Mouse (Mus musculus) hindbrain, postnatal 0 days (tissue): ENCODE measurements around the gene Gpr162. TPM values are rescaled to one million over a fixed set of nuclear protein-coding genes. Genes with fewer than 3 reads are reported as not detected.
"Not testable (repeated sequence)": the region's sequence is repeated elsewhere in the genome, so short reads cannot be mapped to it uniquely, and the experiment has no call there.

Experiments used
- ATAC-seq: fragments of 200-750 bp; cut with Nextera tagmentation; 2 replicates; pipeline ENCODE4 v1.8.0; 2017; ENCODE audit warnings: mild to moderate bottlenecking, moderate TSS enrichment, moderate library complexity
- DNase-seq: peaks from one replicate; pipeline ENCODE4 v3.0.0-alpha.2; 2015; ENCODE audit warnings: low spot score
- H3K27ac ChIP-seq: fragments of 300-500 bp; sonication (generic); 2 replicates; pipeline ENCODE4 v1.5.1; 2014; ENCODE audit warnings: mild to moderate bottlenecking
- H3K27me3 ChIP-seq: fragments of 300-500 bp; sonication (generic); 2 replicates; pipeline ENCODE4 v1.6.1; 2014; ENCODE audit warnings: low read length, mixed read lengths; ENCODE audit not compliant: insufficient read depth
- H3K36me3 ChIP-seq: fragments of 300-500 bp; sonication (generic); 2 replicates; pipeline ENCODE4 v1.6.1; 2014; ENCODE audit warnings: low read length, mixed read lengths; ENCODE audit not compliant: insufficient read depth
- H3K4me1 ChIP-seq: fragments of 300-500 bp; sonication (generic); 2 replicates; pipeline ENCODE4 v1.6.1; 2014; ENCODE audit warnings: antibody characterized with exemption, low read length, mixed read lengths; ENCODE audit not compliant: insufficient read depth
- H3K4me2 ChIP-seq: fragments of 300-500 bp; sonication (generic); 2 replicates; pipeline ENCODE4 v1.6.1; 2014; ENCODE audit warnings: low read depth, mild to moderate bottlenecking, low read length, moderate library complexity, mixed read lengths
- H3K4me3 ChIP-seq: fragments of 300-500 bp; sonication (generic); 2 replicates; pipeline ENCODE4 v1.5.1; 2014; ENCODE audit warnings: low read length
- H3K9ac ChIP-seq: fragments of 300-500 bp; sonication (generic); replicated peaks from 2 replicates; pipeline ENCODE4 v1.6.1; 2014; ENCODE audit warnings: mild to moderate bottlenecking, low read length, moderate library complexity, mixed read lengths
- H3K9me3 ChIP-seq: fragments of 300-500 bp; sonication (generic); 2 replicates; pipeline ENCODE4 v1.6.1; 2016; ENCODE audit warnings: low read length, mixed read lengths
- CTCF ChIP-seq: IDR thresholded peaks from 2 replicates; pipeline ENCODE4 v1.5.1; 2016; ENCODE audit warnings: antibody characterized with exemption, control low read depth, low read depth
- WGBS: fragments of 180-500 bp; shearing (Covaris S2); extraction: QIAGEN DNeasy Blood & Tissue Kit; methylation state at CpG from one replicate; pipeline ENCODE4 v1.1.7; 2014; 5-methylcytosine and 5-hydroxymethylcytosine counted together
- polyA plus RNA-seq: library from polyadenylated mRNA; unstranded; fragments of >200 nt; fragmentation: Nextera tagmentation; extraction: Ambion mirVana; gene quantifications from 2 replicates; pipeline ENCODE4 v1.2.1, GENCODE M21; 2015
- total RNA-seq: library from RNA; depleted of rRNA; stranded (reverse); fragments of >200 nt; gene quantifications from 2 replicates; pipeline ENCODE4 v1.2.3, GENCODE M21; 2014

The Gpr162 gene
- total and polyA plus RNA-seq, 2 experiments from 2014 or later: 31.9 to 194 TPM

GRCm38 (mm10) chr6:124813496-124813895 is 50.3 kb downstream of the Gpr162 start:
- peaks cover 22% of the 10 kb centered on the region for H3K36me3 ChIP-seq
- H3K27me3 ChIP-seq: no peaks in the 10 kb centered on the region
- peak overlapping the region; percentile 64 for H3K4me3 ChIP-seq
- TF ChIP-seq CTCF: no peak
- H3K27ac ChIP-seq: peak overlapping the region; percentile 88
- peak overlapping the region; percentile 76 for H3K9ac ChIP-seq
- WGBS: under 1% methylated on average over 18 of the region's 18 CpGs
- DNase-seq (peak; percentile 87), ATAC-seq (peak; percentile 71)
- H3K4me1 ChIP-seq: peaks cover 21% of the 10 kb centered on the region
- peak overlapping the region; percentile 89 for H3K4me2 ChIP-seq
- H3K9me3 ChIP-seq: no peaks in the 10 kb centered on the region

- TF ChIP-seq CTCF: no peak
- DNase-seq (no peak), ATAC-seq (no peak)
- Histone ChIP-seq H3K36me3 (peaks cover 15% of the 10 kb centered on the region; the same call in 1 of the 2 replicates), H3K27me3 (no peaks in the 10 kb centered on the region), H3K27ac (peak overlapping the region; percentile 88; the same call in 1 of the 2 replicates), H3K4me1 (peaks cover 21% of the 10 kb centered on the region), H3K4me2 (peak overlapping the region; percentile 89), H3K9ac (peak overlapping the region; percentile 76), H3K4me3 (peak overlapping the region; percentile 64), H3K9me3 (no peaks in the 10 kb centered on the region)
- 13% methylated on average over 9 of the region's 9 CpGs for WGBS
Observed at GRCm38 (mm10) chr6:124812848-124813247, 50.9 kb downstream of the Gpr162 start.

GRCm38 (mm10) chr6:124811701-124812560 is 51.9 kb downstream of the Gpr162 start:
- TF ChIP-seq CTCF: no peak
- H3K4me1 ChIP-seq: peaks cover 21% of the 10 kb centered on the region
- H3K9ac ChIP-seq: peak overlapping the region; percentile 76; the same call in 1 of the 2 replicates
- 78% methylated on average over 24 of the region's 24 CpGs for WGBS
- DNase-seq: no peak
- no peaks in the 10 kb centered on the region for H3K27me3 ChIP-seq
- no peak overlapping the region; the same call in 1 of the 2 replicates for H3K4me3 ChIP-seq
- H3K36me3 ChIP-seq: peaks cover 6% of the 10 kb centered on the region; the same call in 1 of the 2 replicates
- peak overlapping the region; percentile 89 for H3K4me2 ChIP-seq
- no peak for ATAC-seq
- no peak overlapping the region for H3K27ac ChIP-seq
- no peaks in the 10 kb centered on the region for H3K9me3 ChIP-seq

GRCm38 (mm10) chr6:124811403-124811665 is 52.4 kb downstream of the Gpr162 start:
- Histone ChIP-seq H3K36me3 (peaks cover under 1% of the 10 kb centered on the region; the same call in 1 of the 2 replicates), H3K4me2 (no peak overlapping the region), H3K9ac (no peak overlapping the region), H3K4me3 (no peak overlapping the region), H3K27me3 (no peaks in the 10 kb centered on the region), H3K9me3 (no peaks in the 10 kb centered on the region), H3K4me1 (peaks cover 23% of the 10 kb centered on the region), H3K27ac (no peak overlapping the region)
- 72% methylated on average over 4 of the region's 4 CpGs for WGBS
- DNase-seq (no peak), ATAC-seq (no peak)
- TF ChIP-seq CTCF: no peak

- WGBS: 79% methylated on average over 10 of the region's 11 CpGs
Observed at GRCm38 (mm10) chr6:124810566-124811402, 53.0 kb downstream of the Gpr162 start.

GRCm38 (mm10) chr6:124809775-124810538 is 53.8 kb downstream of the Gpr162 start:
- peak overlapping the region; percentile 54 for H3K9ac ChIP-seq
- DNase-seq: no peak
- TF ChIP-seq CTCF: no peak
- WGBS: 46% methylated on average over 14 of the region's 14 CpGs
- H3K36me3 ChIP-seq: no peaks in the 10 kb centered on the region
- no peak for ATAC-seq
- H3K4me1 ChIP-seq: peaks cover 26% of the 10 kb centered on the region
- peak overlapping the region; percentile 78; the same call in 1 of the 2 replicates for H3K27ac ChIP-seq
- no peaks in the 10 kb centered on the region for H3K9me3 ChIP-seq
- H3K27me3 ChIP-seq: no peaks in the 10 kb centered on the region
- peak overlapping the region; percentile 97 for H3K4me2 ChIP-seq
- H3K4me3 ChIP-seq: peak overlapping the region; percentile 51

More at GRCm38 (mm10) chr6:124810566-124811402, 53.0 kb downstream of the Gpr162 start:
- peaks cover 26% of the 10 kb centered on the region for H3K4me1 ChIP-seq
- H3K27ac ChIP-seq, H3K27me3 ChIP-seq, H3K36me3 ChIP-seq, H3K4me3 ChIP-seq, H3K9ac ChIP-seq, H3K9me3 ChIP-seq, H3K4me2 ChIP-seq, ATAC-seq, DNase-seq: not testable (repeated sequence)
